Mouse (Mus musculus) cerebellum, adult 9-10 months (tissue): ENCODE data around the gene Aaed1.

Source experiments
- DNase-seq: peaks from one replicate; pipeline ENCODE4 v3.0.0; 2022

The Aaed1 gene

GRCm38 (mm10) chr13:64248161-64248774 lies 64.2 kb downstream of the Aaed1 start:
- DNase-seq: no peak

- no peak for DNase-seq
Observed at GRCm38 (mm10) chr13:64246106-64246505, 66.4 kb downstream of the Aaed1 start.

- DNase-seq: no peak
Observed at GRCm38 (mm10) chr13:64244685-64245261, 67.7 kb downstream of the Aaed1 start.

GRCm38 (mm10) chr13:64242721-64243120 lies 69.8 kb downstream of the Aaed1 start:
- no peak for DNase-seq

GRCm38 (mm10) chr13:64240626-64241025 lies 71.9 kb downstream of the Aaed1 start:
- no peak for DNase-seq

GRCm38 (mm10) chr13:64237681-64238157 lies 74.8 kb downstream of the Aaed1 start:
- no peak for DNase-seq

GRCm38 (mm10) chr13:64237000-64237680 lies 75.4 kb downstream of the Aaed1 start:
- DNase-seq: peak; percentile 89

GRCm38 (mm10) chr13:64235777-64236176 lies 76.7 kb downstream of the Aaed1 start:
- no peak for DNase-seq

- no peak for DNase-seq
Observed at GRCm38 (mm10) chr13:64235062-64235715, 77.3 kb downstream of the Aaed1 start.

- no peak for DNase-seq
Observed at GRCm38 (mm10) chr13:64233139-64233538, 79.4 kb downstream of the Aaed1 start.

- no peak for DNase-seq
Observed at GRCm38 (mm10) chr13:64226725-64227124, 85.8 kb downstream of the Aaed1 start.

GRCm38 (mm10) chr13:64225738-64226137 lies 86.8 kb downstream of the Aaed1 start:
- DNase-seq: no peak
